Mouse (Mus musculus) stomach, embryonic 14.5 days (tissue): Measurements from ENCODE around the gene Snai1. TPM values are rescaled to one million over a fixed set of nuclear protein-coding genes. Genes with fewer than 3 reads are reported as not detected.

ENCODE experiments used
- ATAC-seq: fragments of 200-750 bp; cut with Nextera tagmentation; 2 replicates; pipeline ENCODE4 v1.8.0; 2017; ENCODE audit warnings: low read depth, moderate TSS enrichment; ENCODE audit not compliant: insufficient number of reproducible peaks, insufficient read depth, low FRiP score
- H3K27ac ChIP-seq: fragments of 300-500 bp; sonication (generic); 2 replicates; pipeline ENCODE4 v1.5.1; 2014; ENCODE audit warnings: mild to moderate bottlenecking, low read length, moderate library complexity, mixed read lengths
- H3K27me3 ChIP-seq: fragments of 300-500 bp; sonication (generic); 2 replicates; pipeline ENCODE4 v1.6.1; 2014; ENCODE audit warnings: low read length, control low read depth, mixed read lengths; ENCODE audit not compliant: control insufficient read depth, insufficient read depth
- H3K36me3 ChIP-seq: fragments of 300-500 bp; sonication (generic); 2 replicates; pipeline ENCODE4 v1.6.1; 2014; ENCODE audit warnings: mild to moderate bottlenecking, control low read depth, low read length, moderate library complexity, mixed read lengths; ENCODE audit not compliant: control insufficient read depth, insufficient read depth
- H3K4me1 ChIP-seq: fragments of 300-500 bp; sonication (generic); 2 replicates; pipeline ENCODE4 v1.6.1; 2014; ENCODE audit warnings: low read length, control low read depth, mixed read lengths; ENCODE audit not compliant: control insufficient read depth, insufficient read depth
- H3K4me2 ChIP-seq: fragments of 300-500 bp; sonication (generic); replicated peaks from 2 replicates; pipeline ENCODE4 v1.6.1; 2014; ENCODE audit warnings: low read depth, low read length, control low read depth
- H3K4me3 ChIP-seq: fragments of 300-500 bp; sonication (generic); 2 replicates; pipeline ENCODE4 v1.5.1; 2014; ENCODE audit warnings: low read depth, low read length, control low read depth
- H3K9ac ChIP-seq: fragments of 300-500 bp; sonication (generic); replicated peaks from 2 replicates; pipeline ENCODE4 v1.6.1; 2014; ENCODE audit warnings: low read depth, mild to moderate bottlenecking, control low read depth, low read length, moderate library complexity, mixed read lengths
- H3K9me3 ChIP-seq: fragments of 300-500 bp; sonication (generic); 2 replicates; pipeline ENCODE4 v1.6.1; 2016; ENCODE audit warnings: low read depth, low read length, control low read depth; ENCODE audit not compliant: control insufficient read depth
- WGBS: fragments of 180-500 bp; shearing (Covaris S2); extraction: QIAGEN DNeasy Blood & Tissue Kit; methylation state at CpG from one replicate; pipeline ENCODE4 v1.1.7; 2014; 5-methylcytosine and 5-hydroxymethylcytosine counted together
- polyA plus RNA-seq: library from polyadenylated mRNA; unstranded; fragments of >200 nt; fragmentation: Nextera tagmentation; extraction: Ambion mirVana; gene quantifications from 2 replicates; pipeline ENCODE4 v1.2.1, GENCODE M21; 2014

Gene Snai1
- polyA plus RNA-seq, 1 experiment from 2014 or later, result 11.6 TPM

DNA sequence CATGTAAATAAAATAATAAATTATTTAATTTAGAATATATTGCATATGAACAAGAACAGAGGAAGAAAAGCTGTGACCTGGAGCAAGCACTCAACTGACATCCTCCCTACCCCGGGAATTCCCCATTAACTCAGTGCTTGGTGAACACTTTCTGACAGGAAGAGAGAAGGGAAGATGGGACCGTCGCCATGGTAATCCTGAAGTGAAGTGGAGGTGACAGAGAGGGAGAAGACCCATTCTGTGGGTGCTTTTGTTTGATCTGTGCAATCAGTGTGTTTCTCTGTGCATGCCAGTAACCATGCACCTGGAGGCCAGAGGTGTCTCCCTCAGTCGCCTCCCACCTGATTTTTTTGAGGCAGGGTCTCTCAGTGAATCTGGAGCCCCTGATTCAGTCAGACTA, 14.3 kb downstream of the Snai1 start:
- Histone ChIP-seq H3K27ac (no peak overlapping the region), H3K36me3 (no peaks in the 10 kb centered on the region), H3K9me3 (no peaks in the 10 kb centered on the region), H3K4me1 (peaks cover 9% of the 10 kb centered on the region; the same call in 1 of the 2 replicates), H3K27me3 (no peaks in the 10 kb centered on the region), H3K9ac (no peak overlapping the region), H3K4me3 (no peak overlapping the region), H3K4me2 (no peak overlapping the region)
- ATAC-seq, result no peak
- 76% methylated on average over 4 of the region's 4 CpGs for WGBS

DNA sequence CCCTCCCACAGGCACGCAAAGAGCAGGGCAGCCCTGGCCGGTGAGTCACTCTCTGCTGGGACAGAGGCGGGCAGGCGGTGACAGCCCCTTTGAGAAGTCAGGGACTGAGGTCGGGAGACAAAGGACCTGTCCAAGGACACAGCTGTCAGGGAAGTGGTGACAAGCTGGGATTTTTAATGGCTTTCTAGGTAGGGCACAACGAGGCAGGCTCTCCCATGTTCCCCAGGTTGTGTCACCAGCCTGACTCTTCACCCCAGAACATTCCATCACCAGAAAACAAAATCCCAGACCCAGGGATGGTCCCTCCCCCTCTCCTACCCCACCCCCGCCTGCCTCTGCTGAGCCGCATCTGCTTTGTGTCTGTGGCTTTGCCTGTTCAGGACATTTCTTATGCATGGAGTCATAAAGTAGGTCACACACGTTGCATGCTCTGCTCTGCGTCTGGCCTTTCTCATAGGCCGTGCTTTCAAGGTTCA, 15.0 kb downstream of the Snai1 start:
- no peaks in the 10 kb centered on the region for H3K9me3 ChIP-seq
- H3K27me3 ChIP-seq, result no peaks in the 10 kb centered on the region
- peak; percentile 38; the same call in 1 of the 2 replicates for ATAC-seq
- H3K4me1 ChIP-seq, result peaks cover 9% of the 10 kb centered on the region; the same call in 1 of the 2 replicates
- no peak overlapping the region for H3K4me3 ChIP-seq
- no peak overlapping the region for H3K4me2 ChIP-seq
- H3K9ac ChIP-seq, result no peak overlapping the region
- H3K27ac ChIP-seq, result peak overlapping the region; percentile 27; the same call in 1 of the 2 replicates
- WGBS, result 21% methylated on average over 11 of the region's 11 CpGs
- no peaks in the 10 kb centered on the region for H3K36me3 ChIP-seq

DNA sequence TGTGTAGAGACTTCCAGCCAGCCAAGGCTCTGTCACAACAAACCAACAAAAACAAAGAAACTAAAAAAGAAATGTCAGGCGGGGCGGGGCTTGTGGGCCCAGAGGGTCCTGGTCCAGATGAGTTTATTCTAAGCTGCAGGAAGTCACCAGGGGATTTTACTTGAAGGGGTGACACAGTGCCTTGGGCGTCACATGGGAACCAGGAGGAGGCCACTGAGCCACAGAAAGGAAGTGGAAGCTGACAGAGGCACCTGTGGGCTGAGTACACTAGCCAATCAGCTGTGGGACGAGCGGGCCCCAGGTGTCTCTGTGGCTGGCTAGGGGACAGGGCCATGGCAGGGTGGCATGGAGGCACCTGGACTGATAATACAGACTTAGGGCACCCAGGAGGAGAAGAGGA, 17.8 kb downstream of the Snai1 start:
- Histone ChIP-seq H3K4me2 (no peak overlapping the region), H3K4me1 (peaks cover 17% of the 10 kb centered on the region), H3K27ac (no peak overlapping the region), H3K27me3 (no peaks in the 10 kb centered on the region), H3K9me3 (no peaks in the 10 kb centered on the region), H3K9ac (no peak overlapping the region), H3K36me3 (no peaks in the 10 kb centered on the region), H3K4me3 (no peak overlapping the region)
- WGBS, result 91% methylated on average over 5 of the region's 5 CpGs
- ATAC-seq, result no peak

DNA sequence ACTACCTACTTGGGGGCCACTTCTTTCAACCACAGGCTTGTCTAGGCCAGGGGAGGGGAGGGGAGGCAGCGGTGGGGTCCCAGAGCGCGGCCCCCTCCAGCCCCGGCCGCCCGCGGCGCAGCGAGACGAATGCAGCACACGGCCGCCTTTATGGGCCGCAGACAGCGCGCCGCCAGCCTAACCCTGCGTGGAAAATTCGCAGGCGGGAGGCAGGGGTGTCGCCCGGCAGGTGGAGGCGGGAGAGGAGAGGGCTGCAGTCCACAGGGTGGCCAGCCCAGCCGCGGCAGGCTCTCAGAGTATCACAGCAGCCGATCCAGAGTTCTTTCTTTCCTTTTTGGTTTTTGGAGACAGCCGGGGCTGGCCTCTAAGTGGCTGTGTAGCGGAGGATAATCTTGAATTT, 21.4 kb downstream of the Snai1 start:
- ATAC-seq, result no peak
- no peaks in the 10 kb centered on the region for H3K36me3 ChIP-seq
- no peaks in the 10 kb centered on the region for H3K27me3 ChIP-seq
- WGBS, result 16% methylated on average over 19 of the region's 27 CpGs
- H3K4me1 ChIP-seq, result peaks cover 19% of the 10 kb centered on the region
- H3K27ac ChIP-seq, result no peak overlapping the region
- peak overlapping the region; percentile 5; the same call in 1 of the 2 replicates for H3K4me3 ChIP-seq
- H3K4me2 ChIP-seq, result peak overlapping the region; percentile 36
- H3K9ac ChIP-seq, result no peak overlapping the region
- no peaks in the 10 kb centered on the region for H3K9me3 ChIP-seq

DNA sequence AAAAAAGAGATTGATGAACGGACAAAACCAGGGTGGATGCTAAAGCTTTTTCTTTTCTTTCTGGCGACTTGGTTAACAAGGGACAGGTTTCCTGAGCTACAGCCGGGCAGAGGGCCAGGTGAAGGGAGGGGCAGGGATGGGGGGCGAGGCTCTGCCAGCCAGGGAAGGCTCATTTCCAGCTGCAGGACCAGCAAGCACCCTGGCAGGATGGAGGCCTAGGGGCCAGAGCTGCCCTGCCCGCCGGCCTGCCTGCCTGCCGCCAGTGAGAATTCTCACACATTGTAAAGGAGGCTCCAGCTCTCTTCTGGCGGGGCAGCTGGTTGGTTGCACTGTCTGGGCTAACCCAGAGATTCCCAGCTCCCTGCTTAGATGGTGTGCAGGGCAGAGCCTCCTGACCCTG, 24.1 kb downstream of the Snai1 start:
- Histone ChIP-seq H3K9ac (no peak overlapping the region), H3K4me3 (no peak overlapping the region), H3K36me3 (no peaks in the 10 kb centered on the region), H3K9me3 (no peaks in the 10 kb centered on the region), H3K27me3 (no peaks in the 10 kb centered on the region), H3K4me2 (no peak overlapping the region), H3K4me1 (peaks cover 33% of the 10 kb centered on the region), H3K27ac (no peak overlapping the region)
- no peak for ATAC-seq
- 37% methylated on average over 8 of the region's 8 CpGs for WGBS

DNA sequence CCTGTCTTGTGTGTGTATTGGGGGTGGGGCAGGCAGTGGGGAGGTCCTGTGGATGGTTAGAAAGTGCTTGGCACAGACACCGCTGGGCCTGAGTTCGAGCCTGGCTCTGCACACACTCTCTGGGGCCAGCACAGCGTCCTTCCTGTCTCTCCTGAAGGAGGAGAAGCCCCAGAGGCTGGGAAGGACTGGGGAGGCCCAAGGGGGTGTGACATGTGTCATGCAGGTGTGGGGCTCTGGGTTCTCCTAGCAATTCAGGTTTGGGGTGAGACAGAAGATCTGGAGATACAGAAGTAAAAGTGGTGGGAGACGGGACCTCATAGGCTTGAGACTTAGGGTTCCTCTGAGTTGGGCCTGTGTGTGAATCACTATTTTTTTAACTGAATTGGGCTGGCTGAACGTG, 25.0 kb downstream of the Snai1 start:
- no peak overlapping the region for H3K9ac ChIP-seq

DNA sequence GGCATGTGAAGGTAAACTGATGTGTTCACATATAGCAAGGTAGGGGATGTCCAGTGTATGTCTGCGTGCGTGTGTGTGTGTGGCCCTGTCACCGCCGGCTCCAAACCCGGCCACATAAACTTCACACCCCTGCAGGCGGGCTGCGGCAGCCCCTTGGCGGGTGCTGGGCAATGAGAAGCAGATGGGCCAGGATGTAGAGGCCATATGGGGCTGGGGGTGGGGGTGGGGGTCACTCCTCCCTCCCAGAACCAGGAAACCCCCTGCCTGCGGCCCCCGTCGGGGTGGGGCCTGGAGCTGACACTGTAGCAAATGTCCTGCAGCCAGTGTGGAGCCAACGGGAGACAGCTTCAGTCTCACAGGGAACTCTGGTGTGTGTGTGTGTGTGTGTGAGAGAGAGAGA, 25.7 kb downstream of the Snai1 start:
- ATAC-seq, result peak; percentile 48; the same call in 1 of the 2 replicates

More for the DNA sequence above, 25.0 kb downstream of the Snai1 start:
- 71% methylated on average over 5 of the region's 5 CpGs for WGBS
- H3K27ac ChIP-seq, result 0 out of 2 replicates have a peak overlapping the region, but pooled peaks have one; percentile 27
- no peak overlapping the region for H3K4me3 ChIP-seq
- no peak overlapping the region for H3K4me2 ChIP-seq
- no peak for ATAC-seq
- H3K9me3 ChIP-seq, result no peaks in the 10 kb centered on the region
- no peaks in the 10 kb centered on the region for H3K36me3 ChIP-seq
- peaks cover 33% of the 10 kb centered on the region for H3K4me1 ChIP-seq
- no peaks in the 10 kb centered on the region for H3K27me3 ChIP-seq

DNA sequence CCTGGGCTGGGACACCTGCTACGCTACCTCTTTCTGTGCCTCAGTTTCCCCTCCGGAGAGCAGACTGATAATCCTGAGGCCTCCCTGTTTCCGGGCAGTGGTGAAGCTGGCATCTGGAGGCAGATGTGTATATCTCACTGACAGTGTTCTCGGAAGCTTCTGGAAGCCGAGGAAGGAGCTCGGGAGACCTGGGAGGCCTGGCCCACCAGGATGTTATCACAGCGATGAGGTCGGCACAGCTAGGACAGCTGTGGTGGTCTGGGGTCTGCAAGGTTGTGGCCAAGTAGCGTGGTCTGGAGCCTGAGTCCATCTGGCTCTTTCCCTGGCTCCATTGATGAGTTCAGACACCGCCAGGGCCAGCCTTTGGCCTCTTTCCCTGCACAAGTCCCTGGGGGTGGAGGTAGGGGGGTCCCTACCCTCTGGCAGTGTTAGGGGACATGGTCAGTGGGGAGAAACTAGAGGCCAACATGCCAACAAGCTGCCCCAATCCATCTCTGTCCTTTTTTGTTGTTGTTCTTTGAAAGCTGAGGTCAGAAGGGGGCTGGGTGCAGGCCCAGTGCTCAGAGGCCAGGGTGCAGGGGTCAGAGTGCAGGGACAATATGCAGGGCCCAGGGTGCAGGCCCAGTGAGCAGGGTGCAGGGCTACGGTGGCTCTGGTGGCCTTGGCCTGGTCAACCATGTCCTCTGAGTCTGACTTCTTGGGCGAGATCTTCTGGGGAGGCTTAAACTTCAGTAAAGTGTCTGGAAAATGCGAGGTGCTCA, 26.7 kb downstream of the Snai1 start:
- no peaks in the 10 kb centered on the region for H3K36me3 ChIP-seq
- no peak overlapping the region; the same call in 1 of the 2 replicates for H3K27ac ChIP-seq
- H3K27me3 ChIP-seq, result no peaks in the 10 kb centered on the region
- no peak overlapping the region for H3K4me2 ChIP-seq
- H3K9ac ChIP-seq, result no peak overlapping the region
- H3K4me3 ChIP-seq, result no peak overlapping the region
- ATAC-seq, result no peak
- H3K4me1 ChIP-seq, result peaks cover 27% of the 10 kb centered on the region
- H3K9me3 ChIP-seq, result no peaks in the 10 kb centered on the region
- 78% methylated on average over 13 of the region's 13 CpGs for WGBS

More for the DNA sequence above, 25.7 kb downstream of the Snai1 start:
- Histone ChIP-seq H3K27me3 (no peaks in the 10 kb centered on the region), H3K27ac (0 out of 2 replicates have a peak overlapping the region, but pooled peaks have one; percentile 52), H3K4me3 (no peak overlapping the region), H3K4me2 (no peak overlapping the region), H3K9me3 (no peaks in the 10 kb centered on the region), H3K4me1 (peaks cover 33% of the 10 kb centered on the region), H3K36me3 (no peaks in the 10 kb centered on the region), H3K9ac (no peak overlapping the region)
- WGBS, result 38% methylated on average over 12 of the region's 12 CpGs
